Mouse (Mus musculus): ENCODE measurements around the gene Nr0b1.

Nr0b1 gene

DNA sequence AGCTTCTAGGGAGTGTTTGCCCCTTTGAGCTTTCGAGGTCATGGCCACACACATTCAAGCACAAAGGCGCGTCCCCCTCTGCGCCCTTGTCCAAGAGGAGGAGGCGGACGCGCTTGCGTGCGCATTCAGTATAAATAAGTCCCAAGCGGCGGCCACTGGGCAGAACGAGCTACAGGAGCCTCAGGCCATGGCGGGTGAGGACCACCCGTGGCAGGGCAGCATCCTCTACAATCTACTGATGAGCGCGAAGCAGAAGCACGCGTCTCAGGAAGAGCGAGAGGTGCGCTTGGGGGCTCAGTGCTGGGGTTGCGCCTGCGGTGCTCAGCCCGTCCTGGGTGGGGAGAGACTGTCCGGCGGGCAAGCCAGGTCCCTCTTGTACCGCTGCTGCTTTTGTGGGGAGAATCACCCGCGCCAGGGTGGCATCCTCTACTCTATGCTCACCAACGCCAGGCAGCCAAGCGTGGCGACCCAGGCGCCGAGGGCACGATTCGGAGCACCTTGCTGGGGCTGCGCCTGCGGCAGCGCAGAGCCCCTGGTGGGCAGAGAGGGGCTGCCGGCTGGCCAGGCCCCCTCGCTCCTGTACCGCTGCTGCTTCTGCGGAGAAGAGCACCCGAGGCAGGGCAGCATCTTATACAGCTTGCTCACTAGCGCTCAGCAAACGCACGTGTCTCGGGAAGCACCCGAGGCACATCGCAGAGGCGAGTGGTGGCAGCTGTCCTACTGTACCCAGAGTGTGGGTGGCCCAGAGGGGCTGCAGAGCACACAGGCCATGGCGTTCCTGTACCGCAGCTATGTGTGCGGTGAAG is at the start of gene Nr0b1:
Gene Nr0b1 (plus strand): TSS at position 151 of the 806 bp plus-strand sequence.
- in situ Hi-C loops (cut with MboI, MseI), result no loop called here

GRCm38 (mm10) chrX:86187250-86187649 is 4.3 kb upstream of the Nr0b1 start:
- in situ Hi-C loops (cut with MboI, MseI), result no loop called here

- in situ Hi-C loops (cut with MboI, MseI), result no loop called here
Observed at GRCm38 (mm10) chrX:86192420-86192994, 943 bp downstream of the Nr0b1 start.

- in situ Hi-C loops (cut with MboI, MseI), result no loop called here
Observed at GRCm38 (mm10) chrX:86193386-86193785, 1.8 kb downstream of the Nr0b1 start.

GRCm38 (mm10) chrX:86237246-86237645 is 45.7 kb downstream of the Nr0b1 start:
- in situ Hi-C loops (cut with MboI, MseI), result loop anchor here (5.0 kb wide), 1 partner anchor 40 kb away; no protein-coding TSS in a partner anchor
